Mouse (Mus musculus) gonadal fat pad, adult 2 months (tissue): Measurements from ENCODE around the gene Trim39. TPM values are rescaled to one million over a fixed set of nuclear protein-coding genes. Genes with fewer than 3 reads are reported as not detected.
"Not testable (repeated sequence)": the region's sequence is repeated elsewhere in the genome, so short reads cannot be mapped to it uniquely, and the experiment has no call there.

Experiments
- DNase-seq: peaks from one replicate; pipeline ENCODE4 v3.0.0-alpha.2; 2012; ENCODE audit warnings: low read depth
- polyA plus RNA-seq: library from polyadenylated mRNA; depleted of rRNA; stranded (reverse); fragments of >200 nt; gene quantifications from 2 replicates; pipeline ENCODE4 v1.2.3, GENCODE M21; 2012; rRNA removed

Trim39 gene
- polyA plus RNA-seq, 1 experiment = 16.9 TPM

DNA sequence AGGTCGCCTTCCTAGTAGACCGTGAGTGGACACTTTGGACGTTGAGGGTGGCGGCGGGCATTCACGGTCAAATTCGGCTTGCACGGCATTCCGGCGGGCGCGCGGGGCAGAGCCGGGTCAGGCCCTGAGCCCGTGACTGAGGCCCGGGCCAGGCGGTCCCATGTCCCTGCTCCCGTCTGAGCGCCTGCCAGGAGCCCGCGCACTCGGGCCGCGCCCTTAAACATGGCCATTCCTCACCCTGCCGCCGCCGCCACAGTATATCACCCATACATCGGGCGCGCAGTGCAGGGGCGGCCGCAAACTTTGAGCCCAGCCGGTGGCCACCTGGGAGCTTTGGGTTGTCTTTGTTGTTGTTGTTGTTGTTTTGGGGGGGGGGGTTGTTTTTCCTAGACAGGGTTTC lies 23.2 kb downstream of the Trim39 start:
- no peak for DNase-seq

DNA sequence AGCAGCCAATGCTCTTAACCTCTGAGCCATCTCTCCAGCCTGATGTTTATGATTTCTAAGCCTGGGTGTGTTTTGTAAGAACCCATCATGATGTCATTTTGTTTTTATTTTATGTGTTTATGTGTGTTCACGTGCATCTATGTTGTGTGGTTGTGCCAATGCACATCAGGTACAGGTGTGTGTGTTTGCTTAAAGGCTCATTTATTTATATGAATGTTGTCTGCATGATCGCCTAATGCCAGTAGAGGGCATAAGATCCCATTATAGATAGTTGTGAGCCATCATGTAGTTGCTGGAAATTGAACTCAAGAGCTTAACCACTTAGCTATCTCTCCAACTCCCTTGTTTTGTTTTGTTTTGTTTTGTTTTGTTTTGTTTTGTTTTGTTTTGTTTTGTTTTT lies 26.3 kb downstream of the Trim39 start:
- DNase-seq = no peak

DNA sequence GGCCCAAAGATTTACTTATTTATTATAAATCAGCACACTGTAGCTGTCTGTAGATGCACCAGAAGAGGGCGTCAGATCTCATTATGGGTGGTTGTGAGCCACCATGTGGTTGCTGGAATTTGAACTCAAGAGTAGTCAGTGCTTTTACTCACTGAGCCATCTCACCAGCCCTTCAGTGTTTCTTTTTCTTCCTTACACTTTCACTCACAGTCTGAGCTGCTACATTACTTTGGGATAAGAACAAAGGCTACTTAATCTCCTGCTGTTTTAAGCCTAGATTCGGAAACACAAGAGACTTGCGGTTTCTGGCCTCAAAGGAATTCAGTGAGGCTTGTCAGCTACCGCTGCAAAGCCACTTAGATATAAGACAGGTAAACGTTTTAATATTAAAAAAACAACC lies 28.0 kb downstream of the Trim39 start:
- DNase-seq = no peak

DNA sequence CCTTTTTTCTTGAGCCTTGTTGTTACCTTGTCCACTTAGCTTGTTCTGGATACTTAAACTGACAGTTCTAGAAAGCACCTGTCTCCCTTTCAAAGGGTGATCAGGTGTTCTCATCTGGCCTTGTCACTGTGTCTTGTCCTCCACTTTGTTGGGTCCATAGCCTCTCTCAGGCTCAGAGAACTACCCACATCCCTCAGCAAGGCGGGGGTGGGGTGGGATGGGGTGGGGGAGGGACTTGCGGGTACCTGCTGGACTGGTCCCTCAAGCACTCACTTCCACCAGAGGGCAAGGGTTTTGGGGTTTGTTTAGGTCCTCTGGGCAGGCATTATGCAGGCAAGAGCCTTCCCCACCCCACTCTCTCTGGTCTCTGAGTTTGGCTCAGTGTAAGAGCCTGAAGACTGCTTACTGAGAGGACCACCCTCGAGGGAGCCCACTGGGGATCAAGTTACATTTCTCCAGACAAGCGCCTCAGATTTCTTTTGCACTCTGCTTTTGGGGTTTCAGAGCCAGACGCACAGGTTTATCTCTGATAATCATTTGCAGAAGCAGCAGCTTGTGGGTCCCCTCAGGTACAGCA lies 31.3 kb downstream of the Trim39 start:
- DNase-seq = no peak

DNA sequence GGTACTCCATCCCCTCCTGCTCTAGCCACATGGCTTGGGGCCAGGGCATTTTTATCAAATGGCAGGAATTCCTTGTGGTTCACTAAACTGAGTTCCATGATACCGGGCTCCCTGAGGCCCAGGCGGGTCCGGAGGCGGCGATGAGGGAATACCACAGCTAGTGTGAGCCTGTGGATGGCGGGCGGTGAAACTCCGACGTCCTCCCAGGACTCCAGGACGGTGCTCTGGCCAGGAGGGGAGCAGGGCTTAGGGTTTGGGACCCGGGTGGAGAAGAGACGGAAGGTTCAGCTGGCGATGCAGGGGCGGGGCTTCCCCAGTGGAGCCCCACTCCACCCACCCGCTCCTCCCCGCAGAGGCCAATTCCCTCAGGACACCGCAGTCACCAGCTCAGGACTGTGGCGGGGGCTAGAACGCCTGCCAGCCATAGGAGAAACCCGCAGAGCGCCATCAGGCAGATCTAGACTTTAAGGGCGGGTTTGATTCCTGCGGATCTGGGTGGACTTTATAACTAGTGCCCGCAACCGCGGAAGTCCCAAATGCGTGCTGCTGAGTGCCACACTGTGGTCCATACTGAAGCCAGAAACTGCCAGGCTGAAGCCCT lies 34.6 kb downstream of the Trim39 start:
- DNase-seq = no peak

DNA sequence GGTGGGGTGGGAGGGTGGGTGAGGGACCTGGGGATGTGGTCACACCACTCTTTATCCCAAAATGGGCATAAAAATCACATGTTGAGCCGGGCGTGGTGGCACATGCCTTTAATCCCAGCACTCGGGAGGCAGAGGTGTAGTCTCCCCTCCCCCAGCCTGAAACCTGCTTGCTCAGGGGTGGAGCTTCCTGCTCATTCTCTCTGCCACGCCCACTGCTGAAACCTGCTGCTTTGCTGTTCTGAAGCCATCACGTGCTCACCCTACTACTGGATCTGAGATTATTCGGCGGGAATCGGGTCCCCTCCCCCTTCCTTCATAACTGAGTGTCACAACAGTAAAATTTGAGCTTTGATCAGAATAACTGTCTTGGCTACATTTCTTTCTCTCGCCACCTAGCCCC lies 36.7 kb downstream of the Trim39 start:
- not testable (repeated sequence) for DNase-seq

DNA sequence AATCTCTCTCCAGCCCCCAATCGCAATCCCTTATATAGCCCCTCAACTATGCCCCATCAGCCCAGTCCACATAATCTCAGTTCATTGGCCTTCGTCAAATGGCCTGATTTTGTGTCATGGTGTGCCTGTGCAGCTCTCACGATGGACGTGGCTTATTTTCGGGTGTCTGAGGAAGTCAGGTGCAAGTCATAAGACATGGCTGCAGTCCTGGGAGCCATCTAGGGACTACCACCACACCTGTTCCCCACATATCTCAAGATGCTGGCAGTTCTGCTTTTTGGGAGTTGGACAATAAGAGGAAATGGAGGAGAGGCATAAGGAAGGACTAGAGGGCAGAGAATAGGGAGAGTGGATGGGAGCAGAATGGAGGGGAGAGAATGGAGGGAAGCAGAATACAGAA lies 38.5 kb downstream of the Trim39 start:
- no peak for DNase-seq

DNA sequence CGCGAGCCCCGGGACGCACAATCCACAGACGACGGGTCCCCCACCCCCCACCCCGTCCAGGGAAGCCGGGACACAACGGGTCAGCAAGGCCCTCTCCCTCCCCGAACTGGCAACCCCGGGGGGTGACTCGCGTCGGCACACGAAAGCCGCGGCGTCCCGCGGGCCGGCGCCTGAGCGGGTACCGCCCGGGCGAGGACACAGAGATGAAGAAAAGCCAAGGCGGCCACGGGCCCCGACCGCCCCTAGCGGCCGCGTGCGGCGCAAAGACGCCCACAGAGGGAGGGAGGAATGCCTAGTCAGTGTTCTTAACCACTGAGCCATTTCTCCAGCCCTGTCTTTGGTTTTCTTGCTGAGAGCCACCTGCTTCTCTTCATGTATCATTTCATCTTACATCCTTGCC lies 40.7 kb downstream of the Trim39 start:
- DNase-seq = peak; percentile 49

DNA sequence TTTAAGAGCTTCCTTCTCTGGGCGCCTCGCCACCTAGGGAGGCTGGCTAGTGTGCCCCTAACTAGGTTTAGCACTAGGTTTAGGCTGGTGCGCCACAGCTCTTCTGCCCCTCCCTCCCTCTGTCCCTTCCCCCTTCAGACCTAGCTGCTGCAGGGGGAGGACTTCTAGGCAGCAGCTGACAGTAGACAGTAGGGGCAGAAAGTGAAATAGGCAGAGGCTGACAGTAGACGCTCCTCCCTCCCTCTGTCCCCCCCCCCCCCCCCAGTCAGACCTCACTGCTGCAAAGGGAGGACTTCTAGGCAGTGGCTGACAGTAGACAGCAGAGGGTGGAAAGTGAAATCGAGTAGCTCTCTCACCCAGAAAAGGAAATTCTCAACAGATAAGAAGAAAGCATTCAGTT lies 43.0 kb downstream of the Trim39 start:
- no peak for DNase-seq

DNA sequence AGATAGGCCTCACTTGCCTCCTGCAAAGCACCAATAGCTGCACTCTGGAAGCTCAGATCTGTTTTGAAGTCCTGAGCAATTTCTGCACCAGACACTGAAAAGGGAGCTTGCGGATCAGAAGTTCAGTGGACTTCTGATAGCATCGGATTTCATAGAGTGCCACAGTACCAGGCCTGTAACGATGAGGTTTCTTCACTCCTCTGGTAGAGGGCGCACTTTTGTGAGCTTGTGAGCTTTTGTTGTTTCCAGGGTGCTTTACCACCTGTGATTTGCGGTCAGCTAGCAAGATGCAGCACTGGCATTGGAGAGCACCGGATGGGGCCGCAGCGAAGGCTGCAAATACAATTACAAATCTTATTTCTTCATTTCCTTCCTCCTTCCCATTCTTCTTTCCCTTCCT lies 45.1 kb downstream of the Trim39 start:
- DNase-seq = no peak

DNA sequence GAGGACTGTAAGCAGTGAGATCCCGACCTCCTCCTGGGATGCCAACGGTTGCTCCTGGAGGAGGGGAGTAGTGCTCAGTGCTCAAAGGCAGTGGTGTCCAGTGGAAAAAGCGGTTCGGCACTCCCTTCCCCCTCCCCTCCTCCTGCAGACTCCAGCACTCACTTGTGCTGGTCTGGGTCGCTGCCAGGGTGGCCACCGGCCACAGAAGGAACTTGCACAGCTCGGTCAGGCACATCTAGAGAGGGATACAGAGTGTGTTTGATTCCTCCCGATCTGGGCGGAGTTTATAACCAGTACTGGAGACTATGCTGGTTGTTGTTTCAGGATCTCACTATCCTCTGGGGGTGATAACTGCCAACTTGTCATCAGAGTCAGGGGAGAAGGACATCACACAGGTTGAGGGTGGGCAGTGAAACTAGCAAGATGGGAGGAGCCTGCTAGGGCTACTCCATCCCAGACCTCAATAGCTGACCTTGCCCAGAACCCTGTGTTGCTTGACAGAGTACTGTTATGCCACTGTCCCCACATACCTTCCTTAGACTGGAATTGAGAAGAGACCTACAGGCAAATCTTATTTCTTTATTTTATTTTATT lies 46.7 kb downstream of the Trim39 start:
- no peak for DNase-seq

DNA sequence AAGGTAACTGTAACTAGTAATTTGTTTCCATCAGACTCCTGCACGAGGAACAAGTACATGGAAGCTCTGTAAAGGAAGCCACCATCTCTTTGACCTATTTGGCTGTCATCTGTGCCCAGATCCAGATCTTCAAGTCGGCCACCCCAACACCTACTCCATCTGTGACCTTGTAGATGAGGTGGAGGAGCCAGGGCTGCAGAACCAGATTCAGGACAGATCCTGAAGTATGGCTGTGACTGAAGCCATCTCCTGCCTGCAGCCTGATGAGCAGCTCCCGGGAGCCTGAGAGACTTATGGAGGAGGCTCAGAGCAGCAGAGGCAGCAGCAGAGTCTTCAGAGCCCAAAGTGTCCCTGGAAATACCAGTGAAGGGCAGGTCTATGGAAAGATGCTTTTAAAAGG lies 47.6 kb downstream of the Trim39 start:
- no peak for DNase-seq

DNA sequence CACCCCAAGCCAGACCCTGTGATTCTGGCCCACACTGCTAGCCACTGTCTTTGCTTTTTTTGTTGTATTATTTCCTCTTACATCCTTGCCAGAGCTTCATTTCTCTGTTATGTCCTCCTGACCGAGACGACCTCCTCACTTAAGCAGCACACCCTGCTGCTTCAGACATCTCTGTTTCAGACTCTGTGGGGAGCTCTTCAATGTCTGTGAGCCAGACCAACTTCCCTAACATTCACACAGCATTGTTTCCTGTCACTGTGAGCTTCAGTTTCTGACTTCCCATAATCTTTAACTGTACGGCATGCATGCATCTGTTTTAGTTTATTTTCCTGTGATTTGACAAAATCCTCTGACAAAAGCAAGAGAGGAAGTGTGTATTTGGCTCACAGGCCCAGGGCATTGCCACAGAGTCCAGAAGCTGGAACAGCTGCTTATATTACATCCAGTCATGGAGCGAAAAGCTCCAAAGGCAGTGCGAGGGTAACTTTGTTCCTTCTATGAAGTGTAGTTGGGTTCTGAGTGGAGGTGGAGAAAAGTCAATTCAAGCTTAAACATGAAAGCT lies 53.4 kb downstream of the Trim39 start:
- DNase-seq = no peak

DNA sequence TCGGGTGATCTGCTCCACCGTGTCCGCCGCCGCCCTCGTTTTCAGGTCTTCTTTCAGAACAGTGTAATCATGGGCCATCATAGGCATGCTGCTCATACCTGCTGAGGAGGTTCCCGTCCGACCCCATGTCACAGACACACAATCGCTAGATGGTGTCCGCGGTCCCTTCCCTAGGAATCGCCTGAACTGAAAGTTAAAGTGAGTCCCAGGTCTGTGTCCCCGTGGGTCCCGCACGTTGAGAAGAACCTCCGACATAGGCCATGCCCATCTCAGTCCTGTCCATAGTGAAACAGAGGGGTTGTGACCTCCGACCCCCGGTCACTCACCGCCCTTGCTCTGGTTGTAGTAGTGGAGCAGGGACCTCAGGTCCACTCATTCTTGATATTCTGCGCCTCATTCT lies 56.5 kb downstream of the Trim39 start:
- no peak for DNase-seq

Other genes starting within 250 kb of the Trim39 start
- gene H2-T23, start 239.4 kb downstream of the Trim39 start, polyA plus RNA-seq = 86.4 and 99.4 TPM in 2 replicates
- 59.2 and 59.6 TPM in 2 replicates for gene H2-T22, start 229.5 kb downstream of the Trim39 start, polyA plus RNA-seq
- gene Gm6034, start 229.3 kb downstream of the Trim39 start, polyA plus RNA-seq = 0.06 TPM in 1 of 2 replicates, not detected in the other
- gene Gm11127, start 213.9 kb downstream of the Trim39 start, polyA plus RNA-seq = 0.18 and 0.23 TPM in 2 replicates
- 0.08 and 0.19 TPM in 2 replicates for gene Gm19684, start 150.6 kb downstream of the Trim39 start, polyA plus RNA-seq
- gene Gm7030, start 142.8 kb downstream of the Trim39 start, polyA plus RNA-seq = not detected in 2 replicates
- 0.16 and 0.28 TPM in 2 replicates for gene Gm8909, start 103.7 kb downstream of the Trim39 start, polyA plus RNA-seq
- gene H2-T3, start 82.0 kb downstream of the Trim39 start, polyA plus RNA-seq = not detected in 2 replicates
- 52.7 and 58.0 TPM in 2 replicates for gene Rpp21, start 14.2 kb downstream of the Trim39 start, polyA plus RNA-seq
- gene H2-M10.2, start 14.2 kb upstream of the Trim39 start, polyA plus RNA-seq = not detected in 2 replicates
- not detected in 2 replicates for gene H2-M10.1, start 53.9 kb upstream of the Trim39 start, polyA plus RNA-seq
- not detected in 2 replicates for gene H2-M10.3, start 96.2 kb upstream of the Trim39 start, polyA plus RNA-seq
- gene H2-M10.4, start 190.1 kb upstream of the Trim39 start, polyA plus RNA-seq = not detected in 2 replicates